Mouse (Mus musculus) E14TG2a.4 (cell line): ENCODE data around the gene Bmper.

Experiments used
- CTCF ChIP-seq: conservative IDR thresholded peaks from 2 replicates; pipeline ENCODE4 v1.5.1; 2014; ENCODE audit warnings: low read length
- NANOG ChIP-seq: IDR thresholded peaks from 2 replicates; pipeline ENCODE4 v1.6.1; 2014; ENCODE audit warnings: borderline replicate concordance, low read length, mixed read lengths
- POU5F1 ChIP-seq: IDR thresholded peaks from 2 replicates; pipeline ENCODE4 v1.6.1; 2014; ENCODE audit warnings: low read length, borderline replicate concordance

- no peak for TF ChIP-seq CTCF
- TF ChIP-seq POU5F1, result no peak
- TF ChIP-seq NANOG, result no peak
Observed at GRCm38 (mm10) chr9:23191431-23191830, 31.4 kb upstream of the Bmper start.
